16 mouse cellular contexts compared by ENCODE assay signal in genomic region chrX:106048191-106048590, GRCm38 (mm10). TPM values are rescaled to one million over a fixed set of nuclear protein-coding genes. Genes with fewer than 3 reads are reported as not detected.
DNase-seq lines count a peak whose midpoint lies in the region; ATAC-seq and TF ChIP-seq lines count a peak whose summit lies in the region.
"Had no signal": no experiment of that assay in that cellular context is flagged by ENCODE, and none has a peak within 500 bp of the region (broad histone marks: within the 10 kb centered on the region; RNA-seq: fewer than 3 reads in every experiment).

No protein-coding gene starts in this region.

- 56% methylated on average over 1 of the region's 1 CpGs for WGBS in liver, postnatal 0 days (ENCODE audit: insufficient replicate concordance)
- WGBS in liver, embryonic 11.5 days = 57% methylated on average over 1 of the region's 1 CpGs
- WGBS in stomach, embryonic 16.5 days = 52% methylated on average over 1 of the region's 1 CpGs
- WGBS in hindbrain, embryonic 12.5 days = 91% methylated on average over 1 of the region's 1 CpGs
- WGBS in forebrain, embryonic 15.5 days = 86% methylated on average over 1 of the region's 1 CpGs

- no peaks in the 10 kb centered on the region for H3K27me3 ChIP-seq in liver, postnatal 0 days (ENCODE audit: insufficient read depth, low read length)
- no peaks in the 10 kb centered on the region for H3K27me3 ChIP-seq in liver, embryonic 11.5 days (replicated peaks; ENCODE audit: control insufficient read depth, insufficient read depth, low read length)
- H3K27me3 ChIP-seq in stomach, embryonic 16.5 days (ENCODE audit: control insufficient read depth, insufficient read depth, low read length) = no peaks in the 10 kb centered on the region
- no peaks in the 10 kb centered on the region for H3K27me3 ChIP-seq in hindbrain, embryonic 12.5 days
- no peaks in the 10 kb centered on the region for H3K27me3 ChIP-seq in forebrain, embryonic 15.5 days
- H3K27me3 ChIP-seq: CH12.LX; forebrain, embryonic 13.5 days; hindbrain, embryonic 15.5 days; limb, embryonic 15.5 days had no signal

- no peak for ATAC-seq in liver, postnatal 0 days
- no peak for ATAC-seq in liver, embryonic 11.5 days (replicated peaks; ENCODE audit: low FRiP score)
- ATAC-seq in stomach, embryonic 16.5 days (ENCODE audit: insufficient read depth, low FRiP score) = peak; percentile 42; the same call in 1 of the 2 replicates
- no peak for ATAC-seq in hindbrain, embryonic 12.5 days (ENCODE audit: low FRiP score)
- no peak for ATAC-seq in forebrain, embryonic 15.5 days (replicated peaks)
- ATAC-seq: forebrain, embryonic 13.5 days had no signal

- no peak overlapping the region for H3K9ac ChIP-seq in liver, postnatal 0 days (replicated peaks)
- no peak overlapping the region for H3K9ac ChIP-seq in liver, embryonic 11.5 days (ENCODE audit: low read depth, low read length)
- H3K9ac ChIP-seq in stomach, embryonic 16.5 days (ENCODE audit: low read length) = no peak overlapping the region
- no peak overlapping the region for H3K9ac ChIP-seq in hindbrain, embryonic 12.5 days
- H3K9ac ChIP-seq in forebrain, embryonic 15.5 days (replicated peaks) = no peak overlapping the region
- H3K9ac ChIP-seq: forebrain, embryonic 13.5 days; hindbrain, embryonic 15.5 days; limb, embryonic 15.5 days had no signal

- no peaks in the 10 kb centered on the region for H3K36me3 ChIP-seq in liver, postnatal 0 days (replicated peaks; ENCODE audit: insufficient read depth, low read length)
- H3K36me3 ChIP-seq in liver, embryonic 11.5 days (ENCODE audit: control insufficient read depth, insufficient read depth, low read length) = no peaks in the 10 kb centered on the region
- H3K36me3 ChIP-seq in stomach, embryonic 16.5 days (ENCODE audit: control insufficient read depth, insufficient read depth, low read length) = no peaks in the 10 kb centered on the region
- no peaks in the 10 kb centered on the region for H3K36me3 ChIP-seq in hindbrain, embryonic 12.5 days
- no peaks in the 10 kb centered on the region for H3K36me3 ChIP-seq in forebrain, embryonic 15.5 days
- H3K36me3 ChIP-seq: hindbrain, embryonic 15.5 days; limb, embryonic 15.5 days had no signal

- no peak overlapping the region for H3K4me3 ChIP-seq in liver, postnatal 0 days (ENCODE audit: low read depth, low read length)
- H3K4me3 ChIP-seq in liver, embryonic 11.5 days (ENCODE audit: low read depth, low read length) = no peak overlapping the region
- H3K4me3 ChIP-seq in stomach, embryonic 16.5 days (replicated peaks; ENCODE audit: low read length) = no peak overlapping the region
- no peak overlapping the region for H3K4me3 ChIP-seq in hindbrain, embryonic 12.5 days
- no peak overlapping the region for H3K4me3 ChIP-seq in forebrain, embryonic 15.5 days
- H3K4me3 ChIP-seq: forebrain, embryonic 13.5 days; hindbrain, embryonic 15.5 days; limb, embryonic 15.5 days had no signal

- no peak for TF ChIP-seq EP300 in liver, postnatal 0 days (IDR thresholded peaks at IDR 0.05; ENCODE audit: low read depth)

- no peaks in the 10 kb centered on the region for H3K9me3 ChIP-seq in liver, postnatal 0 days (ENCODE audit: low read length)
- H3K9me3 ChIP-seq in liver, embryonic 11.5 days (ENCODE audit: control insufficient read depth, low read length) = no peaks in the 10 kb centered on the region
- no peaks in the 10 kb centered on the region for H3K9me3 ChIP-seq in stomach, embryonic 16.5 days (replicated peaks; ENCODE audit: control insufficient read depth, low read length)
- no peaks in the 10 kb centered on the region for H3K9me3 ChIP-seq in hindbrain, embryonic 12.5 days (replicated peaks)
- no peaks in the 10 kb centered on the region for H3K9me3 ChIP-seq in forebrain, embryonic 15.5 days
- H3K9me3 ChIP-seq: forebrain, embryonic 13.5 days; hindbrain, embryonic 15.5 days; limb, embryonic 15.5 days had no signal

- no peak for TF ChIP-seq CTCF in liver, postnatal 0 days (IDR thresholded peaks at IDR 0.05; ENCODE audit: low read depth)

- 0 out of 2 replicates have a peak overlapping the region, but pooled peaks have one; percentile 22 for H3K27ac ChIP-seq in liver, postnatal 0 days (ENCODE audit: low read depth)
- H3K27ac ChIP-seq in liver, embryonic 11.5 days (ENCODE audit: low read depth, low read length) = no peak overlapping the region
- H3K27ac ChIP-seq in stomach, embryonic 16.5 days (ENCODE audit: low read length) = no peak overlapping the region
- no peak overlapping the region for H3K27ac ChIP-seq in hindbrain, embryonic 12.5 days
- H3K27ac ChIP-seq in forebrain, embryonic 15.5 days (replicated peaks) = no peak overlapping the region
- H3K27ac ChIP-seq: forebrain, embryonic 13.5 days; hindbrain, embryonic 15.5 days; limb, embryonic 15.5 days had no signal

- H3K4me1 ChIP-seq in liver, postnatal 0 days (ENCODE audit: insufficient read depth) = peaks cover 14% of the 10 kb centered on the region
- H3K4me1 ChIP-seq in liver, embryonic 11.5 days (replicated peaks; ENCODE audit: control insufficient read depth, insufficient read depth, low read length) = peaks cover 12% of the 10 kb centered on the region
- H3K4me1 ChIP-seq in stomach, embryonic 16.5 days (ENCODE audit: control insufficient read depth, insufficient read depth, low read length) = peaks cover 7% of the 10 kb centered on the region; the same call in 1 of the 2 replicates
- no peaks in the 10 kb centered on the region for H3K4me1 ChIP-seq in hindbrain, embryonic 12.5 days
- 0 out of 2 replicates have a peak, but pooled peaks cover 5% of the 10 kb centered on the region for H3K4me1 ChIP-seq in forebrain, embryonic 15.5 days
- H3K4me1 ChIP-seq: hindbrain, embryonic 15.5 days; limb, embryonic 15.5 days had no signal

- peak; percentile 15 for DNase-seq in embryo, embryonic 10 days (ENCODE audit: low spot score)
- no peak for DNase-seq in embryo, embryonic 9.5 days (ENCODE audit: extremely low spot score)
- DNase-seq in liver, postnatal 0 days = no peak
- DNase-seq in liver, embryonic 11.5 days (ENCODE audit: low spot score) = no peak
- peak; percentile 81 for DNase-seq in hindlimb bud, embryonic 11.5 days (ENCODE audit: extremely low spot score, low read depth, low spot score)
- DNase-seq: cerebellum, postnatal 14 days; heart, postnatal 10 days; retina, postnatal 1 day had no signal

- H3K4me2 ChIP-seq in liver, postnatal 0 days (ENCODE audit: low read depth, low read length) = no peak overlapping the region
- H3K4me2 ChIP-seq in liver, embryonic 11.5 days = no peak overlapping the region
- no peak overlapping the region for H3K4me2 ChIP-seq in stomach, embryonic 16.5 days (ENCODE audit: low read depth, low read length)
- H3K4me2 ChIP-seq in hindbrain, embryonic 12.5 days (replicated peaks) = no peak overlapping the region
- H3K4me2 ChIP-seq in forebrain, embryonic 15.5 days (replicated peaks) = no peak overlapping the region
- H3K4me2 ChIP-seq: forebrain, embryonic 13.5 days; hindbrain, embryonic 15.5 days; limb, embryonic 15.5 days; midbrain, embryonic 11.5 days had no signal

RNA-seq across cellular contexts. Expression of gene Atp7a, which starts 21.1 kb away (rescaled TPM):
- polyA plus RNA-seq in liver, postnatal 0 days (2015; fragmentation: Nextera tagmentation; extraction: Ambion mirVana) = 3.1 and 4.9 TPM in 2 replicates
- polyA plus RNA-seq in liver, embryonic 11.5 days (2014; fragmentation: Nextera tagmentation; extraction: Ambion mirVana) = 16.2 and 19.7 TPM in 2 replicates
- polyA plus RNA-seq in stomach, embryonic 16.5 days (2015; fragmentation: Nextera tagmentation; extraction: Ambion mirVana) = 27.6 and 28.3 TPM in 2 replicates
- 29.1 and 30.2 TPM in 2 replicates for polyA plus RNA-seq in hindbrain, embryonic 12.5 days (2016; fragmentation: Nextera tagmentation; extraction: Ambion mirVana)
- polyA plus RNA-seq in forebrain, embryonic 15.5 days (2015; fragmentation: Nextera tagmentation; extraction: Ambion mirVana) = 16.5 and 17.6 TPM in 2 replicates

RNA-seq across cellular contexts. Expression of gene Cox7b, which starts 32.7 kb away (rescaled TPM):
- polyA plus RNA-seq in liver, postnatal 0 days (2015; fragmentation: Nextera tagmentation; extraction: Ambion mirVana) = 537 and 543 TPM in 2 replicates
- 433 and 493 TPM in 2 replicates for polyA plus RNA-seq in liver, embryonic 11.5 days (2014; fragmentation: Nextera tagmentation; extraction: Ambion mirVana)
- 405 and 440 TPM in 2 replicates for polyA plus RNA-seq in stomach, embryonic 16.5 days (2015; fragmentation: Nextera tagmentation; extraction: Ambion mirVana)
- 285 and 293 TPM in 2 replicates for polyA plus RNA-seq in hindbrain, embryonic 12.5 days (2016; fragmentation: Nextera tagmentation; extraction: Ambion mirVana)
- 339 and 347 TPM in 2 replicates for polyA plus RNA-seq in forebrain, embryonic 15.5 days (2015; fragmentation: Nextera tagmentation; extraction: Ambion mirVana)

RNA-seq across cellular contexts. Expression of gene Magt1, which starts 36.5 kb away (rescaled TPM):
- polyA plus RNA-seq in liver, postnatal 0 days (2015; fragmentation: Nextera tagmentation; extraction: Ambion mirVana) = 21.7 and 22.3 TPM in 2 replicates
- 56.8 and 61.2 TPM in 2 replicates for polyA plus RNA-seq in liver, embryonic 11.5 days (2014; fragmentation: Nextera tagmentation; extraction: Ambion mirVana)
- polyA plus RNA-seq in stomach, embryonic 16.5 days (2015; fragmentation: Nextera tagmentation; extraction: Ambion mirVana) = 78.7 and 82.3 TPM in 2 replicates
- polyA plus RNA-seq in hindbrain, embryonic 12.5 days (2016; fragmentation: Nextera tagmentation; extraction: Ambion mirVana) = 46.5 and 49.9 TPM in 2 replicates
- 22.2 and 23.9 TPM in 2 replicates for polyA plus RNA-seq in forebrain, embryonic 15.5 days (2015; fragmentation: Nextera tagmentation; extraction: Ambion mirVana)

Comparison
In these comparisons a context has a peak if more than half of its experiments do, and no peak if none do; other contexts are left out.
1. DNase-seq: peak in embryo, embryonic 10 days (single experiment) and hindlimb bud, embryonic 11.5 days (single experiment); none in embryo, embryonic 9.5 days (single experiment), liver, postnatal 0 days (single experiment) and liver, embryonic 11.5 days (single experiment).